Mouse (Mus musculus) heart, adult 8-10 months (tissue): ENCODE measurements around the gene Klk1b27. TPM values are rescaled to one million over a fixed set of nuclear protein-coding genes. Genes with fewer than 3 reads are reported as not detected.
"Not testable (repeated sequence)": the region's sequence is repeated elsewhere in the genome, so short reads cannot be mapped to it uniquely, and the experiment has no call there.

Source experiments
- DNase-seq: peaks from one replicate; pipeline ENCODE4 v3.0.0; 2022; ENCODE audit warnings: low spot score
- total RNA-seq, 4 experiments: library from RNA; stranded (reverse); gene quantifications; 2 replicates each; pipeline ENCODE4 v1.2.4; 2022

Gene Klk1b27
- not detected for total RNA-seq

DNA sequence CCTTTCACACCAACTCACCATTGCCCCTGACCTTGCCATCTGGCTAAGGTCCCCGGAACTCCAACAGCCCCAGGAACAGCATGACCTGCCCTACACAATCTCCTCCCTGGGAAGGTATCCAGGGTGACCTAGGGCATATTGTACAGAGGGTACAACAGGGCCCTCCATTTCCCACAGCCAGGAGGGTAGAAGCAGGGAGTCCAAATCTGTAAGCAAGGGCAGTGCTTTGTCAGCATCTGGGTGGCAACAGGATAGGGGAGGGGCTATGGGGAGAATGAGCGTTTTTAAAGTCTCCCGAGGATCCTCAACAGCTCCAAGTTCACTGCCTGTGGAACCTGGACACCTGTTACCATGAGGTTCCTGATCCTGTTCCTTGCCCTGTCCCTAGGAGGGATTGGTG is at the start of gene Klk1b27:
Klk1b27 (plus strand) TSS at position 301 of the 400 bp plus-strand sequence.
- not testable (repeated sequence) for DNase-seq

DNA sequence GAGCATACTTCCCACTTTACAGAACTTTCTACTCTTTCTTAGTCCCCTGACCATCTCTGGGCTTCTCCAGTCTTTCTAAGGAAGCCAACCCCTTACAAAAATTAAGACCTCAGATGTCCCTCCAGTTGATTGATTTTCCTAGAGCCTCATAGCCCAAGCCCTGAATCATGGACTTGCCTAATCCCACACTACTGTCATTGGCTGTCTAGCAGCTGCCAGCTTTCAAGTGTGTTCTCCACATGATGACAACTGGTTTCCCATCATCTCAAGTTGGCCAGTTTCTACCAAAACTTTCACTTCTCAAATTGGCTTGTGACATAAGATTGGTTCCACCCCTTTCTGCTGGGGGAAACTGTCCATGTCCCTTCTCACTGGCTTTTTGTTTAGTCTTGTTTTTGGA is 47.2 kb upstream of the Klk1b27 start:
- DNase-seq, result no peak

DNA sequence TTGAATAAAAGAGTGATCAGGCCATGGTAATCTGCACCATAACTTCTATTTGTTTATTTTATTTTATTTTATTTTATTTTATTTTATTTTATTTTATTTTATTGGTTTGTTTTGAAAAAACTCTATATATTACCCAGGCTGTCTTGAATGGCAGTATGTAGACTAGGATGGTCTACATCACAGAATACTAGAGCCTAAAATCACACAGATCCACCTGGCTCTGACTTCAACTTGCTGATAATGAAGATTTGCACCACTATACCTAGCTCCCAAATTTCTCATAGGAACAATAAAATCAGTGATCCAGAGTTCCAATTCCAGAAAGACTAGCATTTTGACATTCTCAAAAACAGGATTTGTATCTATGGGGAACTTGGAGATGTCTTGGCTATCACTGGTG is 40.2 kb upstream of the Klk1b27 start, which contains the start of gene Klk1b26:
Klk1b26 (plus strand) TSS at position 301 of the 400 bp plus-strand sequence.
- DNase-seq, result not testable (repeated sequence)

DNA sequence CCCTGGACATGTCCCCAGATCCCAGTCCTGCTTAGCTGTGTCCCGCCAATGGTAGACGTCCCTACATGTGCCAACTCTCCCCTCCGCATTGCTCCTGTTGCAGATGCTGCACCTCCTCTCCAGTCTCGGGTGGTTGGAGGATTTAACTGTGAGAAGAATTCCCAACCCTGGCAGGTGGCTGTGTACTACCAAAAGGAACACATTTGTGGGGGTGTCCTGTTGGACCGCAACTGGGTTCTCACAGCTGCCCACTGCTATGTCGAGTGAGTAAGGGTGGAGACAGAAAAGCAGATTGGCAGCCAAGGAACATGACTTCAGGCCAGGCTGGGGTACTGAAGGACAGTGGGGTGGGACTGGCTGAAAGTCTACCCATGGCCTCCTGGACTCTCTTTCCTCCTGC is 37.4 kb upstream of the Klk1b27 start:
- DNase-seq, result not testable (repeated sequence)

DNA sequence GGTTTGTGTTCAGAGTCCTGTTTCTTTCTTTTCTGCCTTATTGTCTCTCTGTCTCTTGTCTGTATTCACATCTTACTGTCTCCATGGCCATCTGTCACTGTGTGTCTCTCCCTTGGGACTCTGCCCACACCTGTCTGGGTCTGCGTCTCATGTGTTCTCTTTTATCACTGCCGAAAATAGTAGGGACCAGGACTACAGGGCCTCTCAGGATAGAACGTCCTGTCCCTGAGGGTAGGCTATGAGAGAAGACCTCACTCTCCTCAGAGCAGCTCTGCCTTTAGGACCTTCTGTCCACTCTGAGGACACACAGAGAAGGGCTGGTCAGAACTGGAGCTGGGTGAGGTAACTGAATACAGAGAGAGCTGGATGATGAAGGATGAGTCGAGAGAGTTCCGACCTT is 37.0 kb upstream of the Klk1b27 start:
- no peak for DNase-seq

DNA sequence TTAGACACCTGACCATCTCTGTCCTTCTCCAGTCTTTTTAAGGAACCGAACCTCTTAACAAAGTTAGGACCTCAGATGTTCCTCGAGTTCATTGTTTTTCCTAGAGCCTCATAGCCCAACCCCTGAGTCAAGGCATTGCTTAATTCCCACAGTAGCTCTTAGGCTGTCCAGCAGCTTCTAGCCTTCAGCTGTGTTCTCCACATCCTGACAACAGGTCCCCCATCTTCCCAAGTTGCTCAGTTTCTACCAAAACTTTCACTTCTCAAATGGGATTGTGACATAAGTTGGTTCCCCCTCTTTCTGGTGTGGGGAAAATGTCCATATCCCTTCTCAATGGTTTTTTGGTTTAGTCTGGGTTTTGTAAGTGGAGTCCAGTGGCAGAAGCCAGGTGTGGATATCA is 20.0 kb downstream of the Klk1b27 start:
- no peak for DNase-seq

- DNase-seq, result no peak
These were observed 25.6 kb downstream of the Klk1b27 start for GRCm38 (mm10) chr7:44077703-44078102.

GRCm38 (mm10) chr7:44096111-44096510 is 44.0 kb downstream of the Klk1b27 start:
- DNase-seq, result no peak

GRCm38 (mm10) chr7:44102028-44102427 is 49.9 kb downstream of the Klk1b27 start, which contains the start of gene Klk1b21:
Gene Klk1b21, plus strand, starts transcription at chr7:44102328.
- not testable (repeated sequence) for DNase-seq

Other genes starting within 250 kb of the Klk1b27 start
- gene Klk7, start 241.0 kb upstream of the Klk1b27 start, total RNA-seq, result not detected
- gene Klk6, start 227.8 kb upstream of the Klk1b27 start, total RNA-seq, result not detected
- gene Klk5, start 210.3 kb upstream of the Klk1b27 start, total RNA-seq, result not detected
- gene Klk4, start 171.1 kb upstream of the Klk1b27 start, total RNA-seq, result not detected
- not detected for gene Klk15, start 118.5 kb upstream of the Klk1b27 start, total RNA-seq
- gene Klk1b8, start 101.6 kb upstream of the Klk1b27 start, total RNA-seq, result not detected
- gene Klk1b1, start 85.5 kb upstream of the Klk1b27 start, total RNA-seq, result not detected
- gene Klk1b9, start 76.2 kb upstream of the Klk1b27 start, total RNA-seq, result not detected
- not detected for gene Klk1b11, start 56.4 kb upstream of the Klk1b27 start, total RNA-seq
- 1 to 10 TPM; 1.7 to 7.4 (median 4.1) TPM for gene Klk1b26, start 40.1 kb upstream of the Klk1b27 start, total RNA-seq
- gene Klk1b21, start 50.0 kb downstream of the Klk1b27 start, total RNA-seq, result not detected
- not detected for gene Klk1b22, start 60.4 kb downstream of the Klk1b27 start, total RNA-seq
- gene Klk1b16, start 84.5 kb downstream of the Klk1b27 start, total RNA-seq, result not detected
- gene Klk1b24, start 135.9 kb downstream of the Klk1b27 start, total RNA-seq, result not detected
- gene Klk1b3, start 145.9 kb downstream of the Klk1b27 start, total RNA-seq, result not detected
- gene Klk1b4, start 155.1 kb downstream of the Klk1b27 start, total RNA-seq, result not detected
- gene Klk1b5, start 163.7 kb downstream of the Klk1b27 start, total RNA-seq, result not detected
- gene Klk1, start 173.1 kb downstream of the Klk1b27 start, total RNA-seq, result under 1 TPM in 2 of 4 experiments, not detected in 2; 0.47 to 0.57 TPM
- gene Gm36864, start 183.9 kb downstream of the Klk1b27 start, total RNA-seq, result not detected
- under 1 TPM; 0.31 to 0.98 (median 0.74) TPM for gene 1700028J19Rik, start 194.4 kb downstream of the Klk1b27 start, total RNA-seq
- gene 2410002F23Rik, start 194.4 kb downstream of the Klk1b27 start, total RNA-seq, result 10 to 100 TPM in 3 of 4 experiments, 1 to 10 TPM in 1; 8.9 to 18.2 (median 13.7) TPM
- not detected for gene Acp4, start 205.1 kb downstream of the Klk1b27 start, total RNA-seq
- not detected for gene Gm15517, start 209.2 kb downstream of the Klk1b27 start, total RNA-seq